Mouse (Mus musculus) heart, adult 2 months (tissue): ENCODE results near the gene Cenpo.

Source experiments
- CTCF ChIP-seq: fragments of 200-600 bp; IDR thresholded peaks from 2 replicates; pipeline ENCODE4 v1.8.1; 2022; ENCODE audit warnings: antibody characterized with exemption, mild to moderate bottlenecking, moderate library complexity
- EP300 ChIP-seq: fragments of 200-500 bp; IDR thresholded peaks from 2 replicates; pipeline ENCODE4 v1.6.1; 2011; ENCODE audit warnings: low read depth, low read length, control low read depth; ENCODE audit not compliant: insufficient read depth
- POLR2A ChIP-seq: fragments of 200-500 bp; IDR thresholded peaks from 2 replicates; pipeline ENCODE4 v1.6.1; 2011; ENCODE audit warnings: mild to moderate bottlenecking, low read depth, low read length, control low read depth; ENCODE audit not compliant: insufficient read depth

DNA sequence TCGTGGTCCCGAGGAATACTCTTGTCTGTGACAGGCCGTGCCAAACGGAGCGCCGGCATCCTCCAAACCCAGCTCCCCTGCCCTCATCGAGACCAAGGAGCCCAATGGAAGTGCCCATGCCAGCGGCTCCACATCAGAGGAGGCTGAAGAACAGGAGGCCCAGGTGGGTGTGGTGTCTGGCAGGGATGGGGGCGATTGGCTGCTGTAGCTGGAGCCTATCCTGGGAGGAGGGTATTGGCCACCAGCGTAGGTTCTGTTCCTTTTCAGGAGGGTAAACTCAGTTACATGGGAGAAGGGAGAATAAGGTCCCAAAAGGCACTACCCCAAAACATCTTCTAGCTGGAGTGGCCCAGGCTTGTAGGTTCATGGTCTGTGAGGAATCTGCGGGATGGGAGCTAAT, 34.8 kb downstream of the Cenpo start:
- TF ChIP-seq CTCF: no peak
- no peak for TF ChIP-seq EP300
- no peak for TF ChIP-seq POLR2A
